Mouse (Mus musculus) spleen, adult 12 weeks (tissue): Measurements from ENCODE around the gene Casp6.

Source experiments
- DNase-seq: peaks from one replicate; pipeline ENCODE4 v3.0.0; 2022; ENCODE audit warnings: low spot score

The Casp6 gene

DNA sequence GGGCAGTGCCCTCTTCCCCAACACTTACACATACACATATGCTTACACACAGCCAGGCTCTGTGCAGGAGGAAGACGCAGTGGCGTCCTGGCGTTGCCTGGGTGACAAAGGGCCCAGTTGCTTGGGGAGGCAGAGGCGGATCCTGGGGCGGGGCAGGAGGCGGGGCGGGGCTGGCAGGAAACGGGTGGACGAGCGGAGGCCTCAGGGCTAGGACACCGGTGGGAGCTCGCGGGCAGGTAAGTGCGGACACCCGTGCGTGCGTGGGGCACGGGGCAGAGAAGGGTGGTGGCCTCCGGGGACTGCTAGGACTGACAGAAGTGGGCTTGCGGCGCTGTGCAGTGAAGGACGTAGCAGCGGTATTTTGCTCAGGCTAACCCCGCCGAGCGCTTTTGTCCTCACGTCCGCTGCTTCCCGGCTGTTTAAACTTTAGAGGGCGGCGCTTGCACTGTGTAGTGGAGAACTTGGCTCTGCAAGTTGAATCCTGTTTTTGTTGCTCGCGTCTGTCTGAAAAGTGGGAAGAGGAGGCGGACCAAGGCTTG lies at the start of gene Casp6:
Casp6 (plus strand) TSS at position 155 of the 539 bp plus-strand sequence.
- peak; percentile 73 for DNase-seq

DNA sequence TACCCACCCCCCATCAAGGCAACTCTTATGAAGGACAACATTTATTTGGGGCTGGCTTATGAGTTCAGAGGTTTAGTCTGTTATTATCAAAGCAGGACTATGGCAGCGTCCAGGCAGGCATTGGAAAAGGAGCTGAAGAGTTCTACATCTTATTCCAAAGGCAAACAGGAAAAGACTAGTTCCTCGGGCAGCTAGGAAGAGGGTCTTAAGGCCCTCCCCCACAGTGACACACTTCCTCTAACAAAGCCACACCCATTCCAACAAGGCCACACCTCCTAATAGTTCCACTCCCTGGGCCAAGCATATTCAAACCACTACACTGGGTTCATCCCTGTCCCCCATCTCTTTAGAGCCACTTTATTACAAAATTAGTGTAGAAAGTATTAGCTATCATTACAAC lies 38.6 kb upstream of the Casp6 start:
- DNase-seq, result no peak

DNA sequence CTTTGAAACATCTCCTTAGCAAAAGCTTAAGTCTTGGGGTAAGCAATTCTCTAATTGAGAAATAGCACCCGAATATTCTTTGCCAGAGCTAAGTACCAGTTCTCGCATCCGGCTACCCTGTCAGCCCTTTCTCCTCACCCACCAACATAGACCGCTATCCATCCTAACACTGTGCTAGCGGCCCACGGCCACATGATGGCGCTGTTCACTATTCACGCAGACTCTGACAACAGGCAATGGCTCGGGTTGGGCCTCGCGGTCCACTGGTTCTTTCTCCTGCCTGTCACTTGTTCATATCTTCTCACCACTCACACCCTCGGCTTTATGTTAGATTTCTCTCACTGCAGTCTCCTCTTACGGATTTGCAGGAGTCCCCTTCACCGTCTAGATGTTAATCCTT lies 37.5 kb upstream of the Casp6 start:
- DNase-seq, result peak; percentile 23

DNA sequence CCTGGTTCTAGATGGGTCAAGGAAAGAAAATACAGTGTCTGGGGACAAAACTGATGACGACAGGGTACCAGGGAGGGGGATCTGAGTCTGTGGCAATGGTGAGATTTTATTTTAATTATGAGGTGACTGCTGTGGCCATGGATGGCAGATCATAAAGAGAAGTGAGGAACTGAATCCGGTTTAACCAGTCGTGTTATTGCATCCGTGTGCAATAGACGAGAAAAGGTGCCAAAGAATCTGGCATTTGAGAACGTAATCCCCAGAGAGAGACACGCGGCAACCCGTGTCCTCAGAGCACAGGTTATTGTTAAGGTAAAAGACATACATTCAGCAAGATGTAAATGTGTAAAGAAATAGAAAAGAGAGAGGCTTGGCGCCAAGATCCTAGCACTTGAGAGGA lies 23.9 kb upstream of the Casp6 start:
- DNase-seq, result no peak

DNA sequence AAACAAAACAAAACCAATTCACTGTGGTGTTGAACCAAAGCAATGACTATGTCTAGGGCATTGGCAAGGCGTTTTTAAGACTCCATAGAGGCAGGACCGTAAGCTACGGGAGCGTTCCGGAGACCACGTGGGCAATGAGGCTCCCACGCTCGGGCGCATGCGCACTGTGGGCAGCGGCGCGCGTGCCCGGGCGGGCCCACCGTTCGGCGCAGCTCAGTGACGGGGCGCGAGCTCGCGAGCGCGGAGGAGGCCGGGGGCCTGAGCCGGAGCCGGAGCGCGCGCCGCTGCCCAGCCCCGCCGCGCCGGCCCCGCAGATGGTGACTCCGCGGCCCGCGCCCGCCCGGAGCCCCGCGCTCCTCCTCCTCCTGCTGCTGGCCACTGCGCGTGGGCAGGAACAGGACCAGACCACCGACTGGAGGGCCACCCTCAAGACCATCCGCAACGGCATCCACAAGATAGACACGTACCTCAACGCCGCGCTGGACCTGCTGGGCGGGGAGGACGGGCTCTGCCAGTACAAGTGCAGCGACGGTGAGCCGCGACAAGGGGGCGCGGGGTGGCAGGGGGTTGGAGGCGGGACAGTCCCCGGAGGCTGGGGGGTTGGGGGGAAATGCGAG lies 22.7 kb upstream of the Casp6 start, which contains the start of gene Pla2g12a:
Pla2g12a (plus strand) TSS at position 202 of the 617 bp plus-strand sequence.
- peak; percentile 80 for DNase-seq

DNA sequence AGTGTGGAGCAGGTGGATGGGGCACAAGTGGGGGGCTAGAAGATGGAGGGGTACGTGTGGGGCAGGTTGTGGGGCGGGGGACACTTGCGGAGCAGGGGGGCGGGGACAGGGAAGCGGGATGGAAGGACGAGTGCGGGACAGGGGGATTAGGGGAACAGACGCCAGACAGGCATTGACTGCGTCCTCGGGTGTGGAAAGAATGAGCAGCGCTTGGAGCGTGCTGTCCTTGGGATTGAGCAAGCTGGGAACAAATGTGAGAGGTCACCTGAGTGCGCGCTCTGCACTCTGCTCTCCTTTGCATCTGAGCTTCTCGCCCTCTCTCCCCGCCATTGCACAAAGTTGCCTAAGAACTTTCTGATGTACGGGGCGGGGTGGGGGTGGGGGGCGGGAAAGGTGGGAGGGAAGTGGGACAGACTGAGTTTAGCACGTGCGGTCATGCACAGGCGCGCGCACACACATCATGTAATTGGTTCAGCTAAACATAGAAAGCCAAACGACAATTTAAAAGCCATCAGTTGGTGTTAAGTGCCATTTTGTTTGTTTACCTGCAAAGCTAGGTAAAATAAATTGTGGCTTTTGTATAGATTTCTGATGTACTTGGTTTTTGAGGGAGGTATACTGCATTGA lies 22.0 kb upstream of the Casp6 start:
- DNase-seq, result no peak

DNA sequence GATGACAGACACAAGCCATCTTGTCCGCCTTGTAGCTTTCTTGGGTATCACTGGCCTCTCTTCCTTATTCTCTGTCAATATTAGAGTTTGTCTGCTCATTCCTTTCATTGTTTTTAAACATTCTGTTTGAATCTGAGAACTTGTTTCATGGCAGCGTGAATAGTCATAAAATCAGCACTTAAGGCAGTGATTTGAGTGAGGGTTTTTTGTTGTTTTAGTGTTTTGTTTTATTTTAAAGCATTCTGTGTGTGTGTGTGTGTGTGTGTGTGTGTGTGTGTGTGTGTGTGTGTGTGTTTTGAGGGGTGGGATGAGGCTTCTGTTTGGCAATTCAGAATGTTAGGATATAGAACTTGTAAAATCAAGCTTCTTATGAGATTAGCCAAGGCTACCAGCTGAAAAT lies 21.3 kb upstream of the Casp6 start:
- no peak for DNase-seq

DNA sequence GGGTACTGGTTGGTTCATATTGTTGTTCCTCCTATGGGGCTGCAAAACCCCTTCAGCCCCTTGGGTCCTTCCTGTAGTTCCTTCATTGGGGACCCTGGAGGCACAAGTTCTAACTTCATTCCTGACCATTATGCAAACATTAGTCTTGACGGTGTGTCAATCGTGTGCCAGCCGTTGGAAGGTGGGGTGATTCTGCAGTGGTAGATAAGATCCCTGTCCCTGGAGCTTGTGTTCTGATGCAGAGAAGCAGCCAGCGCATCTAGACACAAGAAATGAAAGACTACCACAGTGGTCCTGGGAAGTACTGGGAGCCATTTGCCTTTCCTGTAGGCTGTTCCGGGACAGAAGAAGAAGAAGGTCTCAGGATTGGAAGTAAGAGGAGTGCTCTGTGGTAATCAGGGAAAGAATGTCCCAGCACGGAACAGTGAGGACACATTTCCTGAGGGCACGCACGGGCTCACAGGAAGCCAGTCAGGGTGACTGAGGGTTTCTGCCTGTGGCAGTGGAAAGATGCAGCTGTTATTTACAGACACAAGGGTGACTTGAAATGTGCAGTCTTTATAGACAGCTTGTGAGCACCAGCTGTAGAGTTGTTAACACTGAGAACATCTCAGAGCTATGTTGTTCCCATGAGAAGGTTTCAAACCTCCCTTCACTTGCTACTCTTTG lies 20.2 kb upstream of the Casp6 start:
- DNase-seq, result peak; percentile 35

DNA sequence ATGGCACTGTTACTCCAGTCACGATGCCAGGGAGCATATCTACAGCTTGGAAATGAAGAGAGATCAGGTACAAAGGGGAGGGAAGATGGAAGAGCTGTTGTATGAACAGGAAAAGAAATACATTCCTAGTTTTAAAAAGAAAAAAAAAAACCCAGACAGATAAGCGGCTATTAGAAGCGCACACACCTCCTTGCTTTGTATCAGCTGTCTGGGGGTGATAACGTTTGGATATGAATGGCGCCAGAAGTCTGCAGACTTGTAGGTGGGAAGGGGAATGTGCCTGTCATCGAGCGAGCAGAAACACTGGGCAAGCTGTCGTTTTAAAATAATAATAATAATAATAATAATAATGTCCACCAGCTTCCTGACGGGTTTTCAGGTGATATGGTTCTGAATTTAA lies 15.6 kb upstream of the Casp6 start:
- no peak for DNase-seq

DNA sequence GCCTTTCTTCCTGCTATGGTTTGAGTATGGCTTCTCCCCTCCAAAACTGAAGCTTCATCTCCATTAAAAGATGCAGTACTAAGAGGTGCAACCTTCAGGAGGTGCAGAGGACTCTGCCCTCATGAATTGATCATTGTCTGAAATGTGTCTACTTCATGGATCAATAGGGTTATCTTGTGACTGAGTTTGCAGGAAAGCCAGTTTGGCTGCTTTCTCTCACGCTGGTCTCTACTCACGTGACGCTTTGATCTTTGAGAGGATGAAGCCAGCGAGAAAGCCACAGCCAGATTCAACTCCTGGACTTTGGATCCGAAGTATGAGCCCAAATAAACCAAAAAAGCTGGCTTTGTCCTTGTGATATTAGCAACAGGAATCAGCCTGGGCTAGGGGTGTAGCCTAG lies 14.8 kb upstream of the Casp6 start:
- no peak for DNase-seq

DNA sequence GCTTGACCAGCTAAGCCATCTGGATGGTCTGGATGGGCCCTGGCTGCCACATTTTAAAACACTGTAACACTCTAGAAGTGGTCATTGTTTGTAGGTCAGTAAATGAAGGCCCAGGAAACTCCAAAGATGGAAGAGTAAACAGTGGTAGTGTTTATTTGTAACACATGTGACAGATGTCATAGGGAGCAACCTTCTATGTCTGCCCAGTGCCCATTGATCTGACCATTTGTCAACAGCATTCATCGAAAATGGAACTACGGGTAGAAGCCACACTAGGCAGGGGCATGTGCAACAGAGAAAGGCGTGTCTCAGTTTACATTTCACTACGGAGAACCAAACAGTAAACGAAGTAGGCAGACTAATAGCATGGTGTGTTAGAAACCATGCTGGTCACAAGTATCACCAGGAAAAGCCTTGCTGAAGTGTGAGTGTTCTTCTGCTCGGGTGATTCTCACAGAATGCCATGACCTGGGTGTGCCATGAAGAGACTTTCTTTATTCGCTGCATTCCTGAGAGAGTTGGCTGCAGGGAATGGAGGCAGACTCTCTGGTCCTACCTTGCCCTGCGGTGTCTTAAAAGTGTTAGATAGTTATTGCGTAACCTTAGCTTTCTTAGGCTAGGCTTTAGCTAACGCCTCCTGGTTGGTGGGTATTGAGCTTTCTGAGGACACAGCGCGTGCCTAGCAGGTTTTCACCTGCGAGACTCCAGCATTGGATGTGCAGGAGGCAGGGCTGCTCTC lies 13.3 kb upstream of the Casp6 start:
- DNase-seq, result no peak

DNA sequence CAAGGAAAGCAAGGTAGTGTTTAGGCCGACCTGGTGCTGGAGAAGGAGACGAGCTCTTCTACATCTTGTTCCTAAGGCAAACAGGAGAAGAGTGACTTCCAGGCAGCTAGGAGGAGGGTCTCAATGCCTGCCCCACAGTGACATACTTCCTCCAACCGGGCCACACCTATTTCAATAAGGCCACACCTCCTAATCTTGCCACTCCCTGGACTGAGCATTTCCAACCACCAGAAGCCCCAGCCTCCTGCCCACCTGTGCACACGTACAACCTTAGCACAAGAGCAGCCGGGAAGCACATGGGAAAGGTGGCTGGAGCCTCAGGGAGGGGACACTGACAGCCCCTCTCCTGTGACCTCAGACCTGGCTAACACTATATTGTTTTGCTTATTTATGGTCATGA lies 9.2 kb upstream of the Casp6 start:
- DNase-seq, result no peak

DNA sequence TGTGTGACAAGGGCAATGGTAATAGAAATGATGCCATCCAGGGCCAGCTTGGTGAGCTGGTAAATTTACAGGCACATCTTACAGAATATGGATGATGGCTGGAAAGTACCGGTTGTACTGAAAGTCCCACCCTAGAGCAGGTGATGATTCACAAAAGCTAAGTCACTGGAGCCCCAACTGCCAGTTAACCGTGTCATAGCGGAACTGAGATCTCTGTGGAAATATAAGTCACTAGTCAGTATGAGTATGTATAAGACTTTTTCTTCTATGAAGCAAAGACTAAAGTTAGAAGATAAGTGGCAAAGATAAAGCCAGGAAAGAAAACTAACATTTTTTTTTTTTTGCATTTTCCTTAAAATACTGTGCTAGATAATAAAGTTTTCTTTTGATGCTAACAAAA lies 8.1 kb upstream of the Casp6 start:
- no peak for DNase-seq

DNA sequence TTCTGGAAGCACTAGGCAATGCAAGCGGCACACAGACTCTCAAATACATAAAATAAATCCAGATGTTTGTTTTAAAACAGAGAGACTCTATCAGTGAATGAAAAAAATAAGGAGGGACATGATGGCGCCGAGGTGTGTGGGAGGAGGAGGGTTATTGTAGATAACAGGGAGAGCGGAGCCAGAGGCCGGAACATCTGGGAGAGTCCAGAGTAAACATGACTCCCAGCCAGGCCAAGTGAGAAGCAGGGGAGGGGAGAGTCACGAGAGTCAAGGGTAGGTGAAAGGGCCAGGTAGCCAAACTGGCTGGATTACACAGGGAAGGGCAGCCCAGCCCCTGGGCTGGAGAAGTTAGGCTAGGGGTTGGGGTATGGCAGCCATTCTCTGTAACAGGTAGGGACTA lies 4.6 kb upstream of the Casp6 start:
- DNase-seq, result no peak

DNA sequence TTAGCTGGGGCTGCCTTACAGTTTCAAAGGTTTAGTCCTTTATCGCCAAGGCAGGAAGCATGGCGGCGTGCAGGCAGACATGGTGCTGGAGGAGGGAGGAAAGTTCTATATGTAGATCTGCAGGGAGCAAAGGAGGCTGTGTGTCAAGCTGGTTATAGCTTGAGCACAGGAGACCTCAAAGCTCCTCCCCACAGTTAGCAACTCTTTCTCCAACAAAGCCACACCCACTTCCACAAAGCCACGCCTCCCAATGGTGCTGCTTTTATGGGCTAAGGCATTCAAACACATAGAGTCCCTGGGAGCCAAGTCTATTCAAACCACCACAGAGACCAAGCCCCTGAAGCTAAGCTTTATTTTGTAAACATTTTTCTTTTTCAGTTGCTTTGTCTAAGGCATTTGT lies 2.3 kb upstream of the Casp6 start:
- no peak for DNase-seq

DNA sequence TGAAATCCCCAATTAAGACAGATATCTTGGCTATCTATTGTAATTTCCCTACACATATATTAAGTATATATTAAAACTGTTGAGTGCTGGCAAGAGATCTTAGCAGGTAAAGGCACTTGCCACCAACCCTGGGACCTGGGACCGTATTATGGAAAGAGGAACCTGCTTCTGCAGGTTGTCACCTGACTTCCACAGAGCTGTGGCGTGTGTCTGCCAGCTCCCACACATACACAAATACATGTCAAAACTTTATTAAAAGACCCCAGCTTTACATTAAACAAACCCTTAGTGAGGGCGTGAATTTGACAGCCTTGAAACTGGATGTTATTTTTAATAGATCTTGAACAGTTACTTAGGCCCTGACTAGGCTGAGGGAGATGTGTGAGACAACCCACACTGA lies 2.1 kb downstream of the Casp6 start:
- DNase-seq, result no peak

DNA sequence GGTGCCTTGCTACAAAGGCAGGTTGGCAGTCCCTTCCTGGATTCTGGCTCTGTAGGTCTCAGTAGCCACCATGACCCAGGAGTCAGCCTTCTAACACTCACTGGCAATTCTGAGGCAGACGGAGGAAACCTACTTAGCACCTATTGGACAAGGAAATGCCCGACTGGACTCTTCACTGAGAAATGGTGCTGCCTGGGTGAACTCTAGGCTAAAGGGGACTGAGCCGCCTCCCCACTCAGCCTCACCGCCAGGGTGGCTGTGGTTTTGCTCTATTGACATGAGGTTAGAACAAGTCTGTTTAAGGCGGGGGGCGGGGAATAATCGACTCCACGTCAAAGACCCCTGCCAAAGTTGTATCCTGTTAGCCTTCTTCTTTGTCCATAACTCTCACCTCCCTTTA lies 2.6 kb downstream of the Casp6 start:
- no peak for DNase-seq

DNA sequence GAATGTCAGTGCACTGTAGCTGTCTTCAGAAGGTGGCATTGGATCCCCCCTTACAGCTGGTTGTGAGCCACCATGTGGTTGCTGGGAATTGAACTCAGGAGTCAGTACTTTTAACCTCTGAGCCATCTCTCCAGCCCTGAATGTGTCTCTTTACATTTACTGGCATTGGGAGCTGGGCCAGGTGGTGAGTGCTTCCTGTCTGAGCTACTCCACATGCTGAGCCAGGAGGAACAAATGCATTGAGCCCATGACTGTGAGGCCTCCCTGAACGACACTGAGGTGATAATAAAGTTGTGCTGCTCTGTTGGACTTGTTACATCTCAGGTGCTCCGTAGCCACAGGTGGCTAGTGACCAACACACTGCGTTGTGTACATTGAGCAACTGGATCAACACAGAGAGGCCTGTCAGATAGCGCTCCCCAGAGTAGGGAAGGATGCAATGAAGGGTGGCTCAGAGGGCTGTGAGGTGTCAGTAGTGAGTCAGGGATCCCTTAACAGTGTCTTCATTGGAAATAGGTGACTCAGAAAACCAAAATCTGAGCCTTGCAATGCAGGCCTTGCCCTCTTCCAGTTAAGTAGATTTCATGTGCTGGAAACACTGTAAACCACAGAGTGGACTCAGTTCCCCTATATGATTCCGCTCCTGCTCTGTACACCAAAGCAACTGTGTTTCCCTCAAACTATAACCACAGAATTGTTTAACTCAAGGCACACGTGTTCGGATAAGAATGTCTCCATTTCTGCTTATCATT lies 3.3 kb downstream of the Casp6 start:
- DNase-seq, result no peak

DNA sequence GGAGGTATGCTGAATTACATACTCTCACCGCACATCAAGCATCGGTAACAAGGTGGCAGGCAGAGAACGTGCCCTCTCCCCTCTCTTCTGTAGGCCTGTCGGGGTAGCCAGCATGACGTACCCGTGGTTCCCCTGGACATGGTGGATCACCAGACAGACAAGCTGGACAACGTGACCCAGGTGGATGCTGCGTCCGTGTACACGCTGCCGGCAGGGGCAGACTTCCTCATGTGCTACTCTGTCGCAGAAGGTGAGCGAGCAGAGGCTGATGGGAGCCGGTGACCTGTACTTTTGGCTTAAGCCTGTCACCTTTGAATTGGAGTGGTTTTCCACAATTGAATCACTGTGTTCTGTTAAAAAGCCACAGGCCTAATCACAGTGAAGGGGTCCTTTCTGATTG lies 10.8 kb downstream of the Casp6 start:
- DNase-seq, result no peak

DNA sequence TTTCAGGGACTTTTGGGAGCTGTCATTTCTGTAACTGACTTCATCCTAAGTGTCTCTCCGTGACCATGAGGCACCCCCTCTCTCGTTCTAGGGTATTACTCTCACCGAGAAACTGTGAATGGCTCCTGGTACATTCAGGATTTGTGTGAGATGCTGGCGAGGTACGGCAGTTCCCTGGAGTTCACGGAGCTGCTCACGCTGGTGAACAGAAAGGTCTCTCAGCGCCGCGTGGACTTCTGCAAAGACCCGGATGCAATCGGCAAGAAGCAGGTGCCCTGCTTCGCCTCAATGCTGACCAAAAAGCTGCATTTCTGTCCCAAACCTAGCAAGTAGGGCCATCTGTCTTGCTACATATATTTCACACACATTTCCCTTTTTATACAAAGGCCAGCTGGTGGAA lies 12.0 kb downstream of the Casp6 start:
- no peak for DNase-seq

DNA sequence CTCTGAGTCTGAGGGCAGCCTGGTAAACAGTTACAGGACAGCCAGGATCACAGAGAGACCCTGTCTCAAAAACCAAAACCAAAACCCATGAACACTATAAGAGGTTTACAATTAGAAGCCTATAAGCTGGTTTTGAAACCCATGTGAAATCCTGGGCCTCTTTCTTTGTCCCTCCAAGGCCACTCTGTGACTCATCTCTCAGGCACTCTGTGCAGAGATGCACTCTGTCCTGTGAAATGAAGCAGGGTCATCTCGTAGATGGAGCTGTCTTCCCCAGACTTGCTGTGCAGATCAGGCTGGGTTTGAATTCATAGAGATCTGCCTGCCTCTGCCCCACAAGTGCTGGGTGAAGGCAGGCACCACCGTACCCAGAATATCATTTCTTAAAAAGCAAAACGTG lies 16.2 kb downstream of the Casp6 start:
- DNase-seq, result no peak

DNA sequence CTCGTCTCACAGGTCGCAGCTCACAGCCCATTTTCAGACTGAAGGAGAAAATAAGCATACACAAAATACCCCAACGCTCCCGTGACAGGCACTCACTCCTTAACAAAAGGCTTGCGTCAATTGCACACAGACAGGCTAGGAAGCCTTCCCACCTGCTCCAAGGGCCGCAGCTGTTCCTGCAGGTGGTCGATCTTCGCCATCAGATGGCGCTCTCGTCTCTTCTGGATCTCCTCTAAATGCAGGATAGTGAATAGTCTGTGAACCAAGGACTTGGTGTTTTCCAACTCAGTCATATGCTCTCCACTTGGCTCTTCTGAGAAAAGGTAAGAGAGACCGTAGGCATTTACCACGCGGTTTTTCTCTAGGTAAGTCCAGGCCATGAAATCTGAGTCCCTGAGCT lies 17.2 kb downstream of the Casp6 start:
- no peak for DNase-seq
